Mouse (Mus musculus) olfactory bulb, adult 2 months (tissue): ENCODE measurements at regions not wholly inside any gene's neighbourhood (a gene's known extent, or its start where the extent isn't known, plus 50 kb on each side); places are given as distances from the start of the nearest gene placed in this dataset.

Experiments used
- CTCF ChIP-seq: fragments of 200-500 bp; IDR thresholded peaks from 2 replicates; pipeline ENCODE4 v1.5.1; 2012; ENCODE audit warnings: low read depth, mild to moderate bottlenecking, low read length, moderate library complexity; ENCODE audit not compliant: insufficient read depth
- POLR2A ChIP-seq: fragments of 200-500 bp; IDR thresholded peaks from 2 replicates; pipeline ENCODE4 v1.6.1; 2012; ENCODE audit warnings: mild to moderate bottlenecking, low read depth, low read length, moderate library complexity; ENCODE audit not compliant: insufficient read depth

GRCm38 (mm10) chr7:136161526-136161925 is 445.4 kb upstream of the Mki67 start:
- TF ChIP-seq CTCF, result no peak
- no peak for TF ChIP-seq POLR2A
